Mouse (Mus musculus): ENCODE measurements around the gene Gm21992. TPM values are rescaled to one million over a fixed set of nuclear protein-coding genes. Genes with fewer than 3 reads are reported as not detected.

Gene Gm21992
- polyA plus RNA-seq, 1 experiment = 32.0 TPM

- Histone ChIP-seq H3K4me1 (ENCODE audit: control insufficient read depth, insufficient read depth, low read length) (no peaks in the 10 kb centered on the region), H3K36me3 (ENCODE audit: control insufficient read depth, insufficient read depth, low read length) (no peaks in the 10 kb centered on the region), H3K4me3 (ENCODE audit: insufficient read depth, low read depth, low read length) (no peak overlapping the region), H3K27ac (ENCODE audit: insufficient read depth, low read depth, low read length) (no peak overlapping the region), H3K27me3 (replicated peaks; ENCODE audit: control insufficient read depth, insufficient read depth, low read length) (no peaks in the 10 kb centered on the region)
- TF ChIP-seq CTCF (conservative IDR thresholded peaks at IDR 0.05; ENCODE audit: insufficient read depth, insufficient read length, low read depth, low read length) (no peak), POLR2A (IDR thresholded peaks at IDR 0.05; ENCODE audit: low read depth, low read length) (no peak)
- DNase-seq = no peak
- WGBS = 90% methylated on average over 3 of the region's 3 CpGs
Measured at GRCm38 (mm10) chr19:4697121-4697520, 114.3 kb downstream of the Gm21992 start.

GRCm38 (mm10) chr19:4694346-4694745, 117.1 kb downstream of the Gm21992 start:
- H3K27me3 ChIP-seq (replicated peaks; ENCODE audit: control insufficient read depth, insufficient read depth, low read length) = no peaks in the 10 kb centered on the region
- TF ChIP-seq CTCF (conservative IDR thresholded peaks at IDR 0.05; ENCODE audit: insufficient read depth, insufficient read length, low read depth, low read length) (no peak), POLR2A (IDR thresholded peaks at IDR 0.05; ENCODE audit: low read depth, low read length) (no peak)

More at GRCm38 (mm10) chr19:4694346-4694745, 117.1 kb downstream of the Gm21992 start:
- DNase-seq = no peak
- Histone ChIP-seq H3K4me3 (ENCODE audit: insufficient read depth, low read depth, low read length) (no peak overlapping the region), H3K36me3 (ENCODE audit: control insufficient read depth, insufficient read depth, low read length) (no peaks in the 10 kb centered on the region), H3K4me1 (ENCODE audit: control insufficient read depth, insufficient read depth, low read length) (no peaks in the 10 kb centered on the region), H3K27ac (ENCODE audit: insufficient read depth, low read depth, low read length) (no peak overlapping the region)
- 60% methylated on average over 3 of the region's 3 CpGs for WGBS

Other genes starting within 250 kb of the Gm21992 start
- 6.1 and 8.7 TPM in 2 replicates for gene Lrfn4, start 195.9 kb downstream of the Gm21992 start, polyA plus RNA-seq (2012; rRNA removed)
- gene Rce1, start 186.0 kb downstream of the Gm21992 start, polyA plus RNA-seq (2012; rRNA removed) = 82.2 and 92.8 TPM in 2 replicates
- gene Gm960, start 112.9 kb downstream of the Gm21992 start, polyA plus RNA-seq (2012; rRNA removed) = 1.1 TPM in 2 replicates
- 11.0 and 12.0 TPM in 2 replicates for gene Sptbn2, start 100.4 kb downstream of the Gm21992 start, polyA plus RNA-seq (2012; rRNA removed)
- gene Rbm4b, start 55.1 kb downstream of the Gm21992 start, polyA plus RNA-seq (2012; rRNA removed) = 12.8 TPM in 2 replicates
- gene Rbm4, start 17.7 kb downstream of the Gm21992 start, polyA plus RNA-seq (2012; rRNA removed) = 44.6 and 47.5 TPM in 2 replicates
- gene Rbm14, start within 50 bp of the Gm21992 start, polyA plus RNA-seq (2012; rRNA removed) = 28.7 and 36.8 TPM in 2 replicates
- gene Ccs, start 27.7 kb upstream of the Gm21992 start, polyA plus RNA-seq (2012; rRNA removed) = 144 and 192 TPM in 2 replicates
- 0.08 and 0.15 TPM in 2 replicates for gene Ccdc87, start 27.8 kb upstream of the Gm21992 start, polyA plus RNA-seq (2012; rRNA removed)
- gene Ctsf, start 43.5 kb upstream of the Gm21992 start, polyA plus RNA-seq (2012; rRNA removed) = 150 and 249 TPM in 2 replicates
- gene Actn3, start 66.3 kb upstream of the Gm21992 start, polyA plus RNA-seq (2012; rRNA removed) = 0.61 and 13.4 TPM in 2 replicates
- 19.8 and 26.9 TPM in 2 replicates for gene Zdhhc24, start 67.1 kb upstream of the Gm21992 start, polyA plus RNA-seq (2012; rRNA removed)
- 10.4 and 10.6 TPM in 2 replicates for gene Bbs1, start 95.0 kb upstream of the Gm21992 start, polyA plus RNA-seq (2012; rRNA removed)
- 73.8 and 84.4 TPM in 2 replicates for gene Dpp3, start 116.7 kb upstream of the Gm21992 start, polyA plus RNA-seq (2012; rRNA removed)
- gene Peli3, start 131.5 kb upstream of the Gm21992 start, polyA plus RNA-seq (2012; rRNA removed) = 2.7 and 3.6 TPM in 2 replicates
- gene Mrpl11, start 150.5 kb upstream of the Gm21992 start, polyA plus RNA-seq (2012; rRNA removed) = 47.6 and 55.2 TPM in 2 replicates
- 0.05 and 0.23 TPM in 2 replicates for gene Npas4, start 178.7 kb upstream of the Gm21992 start, polyA plus RNA-seq (2012; rRNA removed)
- 14.2 and 14.4 TPM in 2 replicates for gene Slc29a2, start 212.2 kb upstream of the Gm21992 start, polyA plus RNA-seq (2012; rRNA removed)
- 45.0 and 50.6 TPM in 2 replicates for gene B4gat1, start 227.2 kb upstream of the Gm21992 start, polyA plus RNA-seq (2012; rRNA removed)
- gene AC124502.3, start 227.3 kb upstream of the Gm21992 start, polyA plus RNA-seq (2012; rRNA removed) = 0.46 and 0.66 TPM in 2 replicates
- gene Brms1, start 229.7 kb upstream of the Gm21992 start, polyA plus RNA-seq (2012; rRNA removed) = 36.5 and 38.7 TPM in 2 replicates
- 2.8 and 4.7 TPM in 2 replicates for gene Rin1, start 238.9 kb upstream of the Gm21992 start, polyA plus RNA-seq (2012; rRNA removed)

Measured in kidney, adult 2 months (tissue).